Mouse (Mus musculus): Measurements from ENCODE around the gene Mthfr. TPM values are rescaled to one million over a fixed set of nuclear protein-coding genes. Genes with fewer than 3 reads are reported as not detected.

The Mthfr gene
- polyA plus RNA-seq, 1 experiment from 2014 or later, result 22.0 TPM

Other genes with a start within 250 kb of the Mthfr start
- 6.0 and 6.4 TPM in 2 replicates for gene Zfp984, start 229.3 kb upstream of the Mthfr start, polyA plus RNA-seq (2015; fragmentation: Nextera tagmentation; extraction: Ambion mirVana)
- 8.8 and 10.1 TPM in 2 replicates for gene Zfp933, start 190.7 kb upstream of the Mthfr start, polyA plus RNA-seq (2015; fragmentation: Nextera tagmentation; extraction: Ambion mirVana)
- gene Miip, start 170.3 kb upstream of the Mthfr start, polyA plus RNA-seq (2015; fragmentation: Nextera tagmentation; extraction: Ambion mirVana), result 52.6 and 63.1 TPM in 2 replicates
- gene Fv1, start 170.1 kb upstream of the Mthfr start, polyA plus RNA-seq (2015; fragmentation: Nextera tagmentation; extraction: Ambion mirVana), result 12.9 and 14.3 TPM in 2 replicates
- gene Mfn2, start 134.4 kb upstream of the Mthfr start, polyA plus RNA-seq (2015; fragmentation: Nextera tagmentation; extraction: Ambion mirVana), result 82.4 and 90.7 TPM in 2 replicates
- gene Plod1, start 102.3 kb upstream of the Mthfr start, polyA plus RNA-seq (2015; fragmentation: Nextera tagmentation; extraction: Ambion mirVana), result 16.3 and 18.1 TPM in 2 replicates
- 10.0 and 11.2 TPM in 2 replicates for gene 2510039O18Rik, start 98.2 kb upstream of the Mthfr start, polyA plus RNA-seq (2015; fragmentation: Nextera tagmentation; extraction: Ambion mirVana)
- gene Nppb, start 53.3 kb upstream of the Mthfr start, polyA plus RNA-seq (2015; fragmentation: Nextera tagmentation; extraction: Ambion mirVana), result not detected in 2 replicates
- 0.83 TPM in 1 of 2 replicates, not detected in the other for gene Nppa, start 38.4 kb upstream of the Mthfr start, polyA plus RNA-seq (2015; fragmentation: Nextera tagmentation; extraction: Ambion mirVana)
- gene Clcn6, start 256 bp upstream of the Mthfr start, polyA plus RNA-seq (2015; fragmentation: Nextera tagmentation; extraction: Ambion mirVana), result 34.3 and 40.6 TPM in 2 replicates
- gene Agtrap, start 49.0 kb downstream of the Mthfr start, polyA plus RNA-seq (2015; fragmentation: Nextera tagmentation; extraction: Ambion mirVana), result 4.7 and 5.5 TPM in 2 replicates
- 127 TPM in 2 replicates for gene Mad2l2, start 91.3 kb downstream of the Mthfr start, polyA plus RNA-seq (2015; fragmentation: Nextera tagmentation; extraction: Ambion mirVana)
- 22.7 and 23.5 TPM in 2 replicates for gene Draxin, start 91.6 kb downstream of the Mthfr start, polyA plus RNA-seq (2015; fragmentation: Nextera tagmentation; extraction: Ambion mirVana)
- 14.4 and 17.7 TPM in 2 replicates for gene Fbxo6, start 113.1 kb downstream of the Mthfr start, polyA plus RNA-seq (2015; fragmentation: Nextera tagmentation; extraction: Ambion mirVana)
- gene Fbxo44, start 121.4 kb downstream of the Mthfr start, polyA plus RNA-seq (2015; fragmentation: Nextera tagmentation; extraction: Ambion mirVana), result 60.3 and 67.1 TPM in 2 replicates
- gene Fbxo2, start 121.5 kb downstream of the Mthfr start, polyA plus RNA-seq (2015; fragmentation: Nextera tagmentation; extraction: Ambion mirVana), result 4.3 and 4.7 TPM in 2 replicates
- gene Disp3, start 248.9 kb downstream of the Mthfr start, polyA plus RNA-seq (2015; fragmentation: Nextera tagmentation; extraction: Ambion mirVana), result 11.8 and 12.2 TPM in 2 replicates

Data from forebrain, embryonic 16.5 days (tissue).